Mouse (Mus musculus): ENCODE results near the gene Csrp3. TPM values are rescaled to one million over a fixed set of nuclear protein-coding genes. Genes with fewer than 3 reads are reported as not detected.

The Csrp3 gene
- polyA plus RNA-seq, 1 experiment from 2014 or later, result not detected

DNA sequence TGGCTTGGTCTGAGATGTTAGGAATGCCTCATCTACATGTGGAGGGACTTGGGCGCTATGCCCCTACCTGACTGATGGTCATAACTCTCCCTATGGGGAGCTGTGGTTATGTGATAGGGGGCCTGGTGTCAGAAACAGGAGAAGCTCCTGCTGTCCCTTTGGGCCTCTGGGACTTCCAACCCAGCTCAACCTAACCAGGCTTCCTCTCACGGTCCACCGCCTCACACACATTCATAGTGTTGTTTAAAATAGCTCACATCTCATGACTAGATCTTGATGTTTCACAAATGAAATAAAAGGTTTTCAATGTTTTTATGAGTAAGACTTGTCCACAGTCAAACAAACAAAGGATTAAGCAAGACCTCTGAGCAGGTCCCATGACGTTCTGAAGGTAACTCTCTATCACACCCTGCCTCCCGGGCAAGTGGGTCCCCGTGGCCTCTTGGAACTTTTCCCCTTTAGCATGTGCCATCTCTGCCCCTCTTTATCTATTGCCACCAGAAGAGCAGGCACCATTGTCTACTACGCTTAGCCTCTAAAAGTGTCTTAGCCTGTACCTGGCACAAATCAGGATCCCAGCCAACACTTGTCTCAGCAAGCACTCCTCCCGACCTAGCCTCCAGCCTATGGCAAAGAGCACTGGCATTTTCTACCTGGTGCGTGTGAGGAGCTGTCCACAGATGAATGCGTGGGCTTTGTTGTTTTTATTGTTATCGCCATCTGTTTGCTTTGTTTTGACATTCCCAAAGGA lies 62.9 kb downstream of the Csrp3 start:
- WGBS (ENCODE audit: missing documents), result 89% methylated on average over 10 of the region's 11 CpGs
- Histone ChIP-seq H3K79me2 (ENCODE audit: inconsistent target) (peaks cover 9% of the 10 kb centered on the region), H3K36me3 (ENCODE audit: inconsistent target) (no peaks in the 10 kb centered on the region), H3K4me3 (ENCODE audit: inconsistent target) (no peak overlapping the region), H3K27ac (no peak overlapping the region)

DNA sequence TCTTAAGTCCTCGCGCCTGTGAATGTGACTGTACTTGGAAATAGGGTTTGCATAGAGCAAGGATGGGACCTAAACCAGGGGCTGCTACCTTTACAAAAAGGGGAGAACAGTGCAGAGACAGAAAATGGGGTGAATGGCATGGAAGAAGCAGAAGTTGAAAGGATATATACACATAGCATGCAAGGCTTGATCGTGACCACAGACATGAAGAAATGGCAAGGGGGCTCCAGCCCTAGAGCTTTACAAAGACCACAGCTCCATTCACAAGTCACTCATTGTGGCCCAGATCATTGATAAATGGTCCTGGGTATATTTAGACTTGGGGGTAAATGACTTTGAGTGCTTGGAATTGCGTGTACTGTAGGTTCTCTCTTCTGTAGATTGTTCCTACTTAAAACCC lies 65.4 kb downstream of the Csrp3 start:
- H3K4me3 ChIP-seq (ENCODE audit: inconsistent target), result no peak overlapping the region
- H3K79me2 ChIP-seq (ENCODE audit: inconsistent target), result no peaks in the 10 kb centered on the region
- no peak overlapping the region for H3K27ac ChIP-seq
- H3K36me3 ChIP-seq (ENCODE audit: inconsistent target), result no peaks in the 10 kb centered on the region
- 86% methylated on average over 4 of the region's 4 CpGs for whole genome bisulfite sequencing (ENCODE audit: missing documents)

Other genes starting within 250 kb of the Csrp3 start
- gene Mrgprb3, start 204.2 kb downstream of the Csrp3 start, polyA plus RNA-seq (2018), result not detected in 3 replicates
- 14.7 to 19.5 TPM (median 14.9 TPM) in 3 replicates for gene Zdhhc13, start 59.0 kb downstream of the Csrp3 start, polyA plus RNA-seq (2018)
- gene E2f8, start 33.6 kb upstream of the Csrp3 start, polyA plus RNA-seq (2018), result 1.8 to 8.8 TPM (median 6.0 TPM) in 3 replicates
- gene Nav2, start 60.7 kb upstream of the Csrp3 start, polyA plus RNA-seq (2018), result 10.6 to 21.1 TPM (median 19.2 TPM) in 3 replicates

Measured in macrophage (primary cell).